Mouse (Mus musculus): ENCODE measurements around the gene Bcl2l2. TPM values are rescaled to one million over a fixed set of nuclear protein-coding genes. Genes with fewer than 3 reads are reported as not detected.

The Bcl2l2 gene
- polyA plus RNA-seq, 1 experiment = 16.5 TPM

- TF ChIP-seq USF1 (IDR thresholded peaks at IDR 0.05; ENCODE audit: low read depth) = no peak
- TF ChIP-seq MYOG (IDR thresholded peaks at IDR 0.05; ENCODE audit: control insufficient read depth, extremely low read depth, insufficient read length) = no peak
- no peak for TF ChIP-seq MYOD1 (IDR thresholded peaks at IDR 0.05; ENCODE audit: control insufficient read depth, insufficient read length, low read depth)
- no peak for TF ChIP-seq CTCF (IDR thresholded peaks at IDR 0.05; ENCODE audit: control insufficient read depth, insufficient read depth, insufficient read length)
- no peak for TF ChIP-seq MAX (IDR thresholded peaks at IDR 0.05)
- Histone ChIP-seq H3K79me2 (ENCODE audit: control insufficient read depth, insufficient read depth) (no peaks in the 10 kb centered on the region), H3ac (ENCODE audit: control insufficient read depth, insufficient read length, low read depth) (no peak within 1 kb of the TSS), H3K4me3 (ENCODE audit: insufficient read depth, poor library complexity, severe bottlenecking) (no peak within 1 kb of the TSS), H3K36me3 (ENCODE audit: control insufficient read depth, insufficient read depth) (no peaks in the 10 kb centered on the region), H3K27me3 (ENCODE audit: control insufficient read depth, insufficient read depth, insufficient read length) (peaks cover 42% of the 10 kb centered on the region), H3K79me3 (ENCODE audit: low read depth) (no peaks in the 10 kb centered on the region)
Observed at GRCm38 (mm10) chr14:54912886-54913285, 29.7 kb downstream of the Bcl2l2 start, which contains the start of gene Slc22a17. TSS of gene Slc22a17 (minus strand) at chr14:54913132.

DNA sequence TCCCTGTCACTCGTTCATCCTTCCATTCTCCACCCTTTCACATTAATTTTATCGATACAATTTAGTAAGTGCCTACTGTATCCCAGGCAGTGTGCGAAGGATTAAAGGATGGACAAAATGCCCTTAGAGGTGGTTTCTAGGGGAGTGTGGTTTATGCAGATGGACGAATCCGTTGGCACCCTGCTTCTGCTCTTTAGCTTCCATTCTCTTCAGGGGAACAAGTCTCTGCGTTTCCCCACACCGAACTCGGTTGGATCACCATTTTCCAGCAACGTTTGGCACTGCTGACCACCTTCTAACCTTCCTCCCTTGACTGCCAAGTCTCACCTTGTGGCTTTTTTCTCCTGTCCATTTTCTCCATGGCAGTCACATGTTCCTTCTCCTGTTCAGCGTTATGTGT, 30.2 kb downstream of the Bcl2l2 start:
- Histone ChIP-seq H3K79me3 (ENCODE audit: low read depth) (no peaks in the 10 kb centered on the region), H3K4me3 (ENCODE audit: insufficient read depth, poor library complexity, severe bottlenecking) (no peak overlapping the region), H3K36me3 (ENCODE audit: control insufficient read depth, insufficient read depth) (no peaks in the 10 kb centered on the region), H3K27me3 (ENCODE audit: control insufficient read depth, insufficient read depth, insufficient read length) (peaks cover 42% of the 10 kb centered on the region), H3ac (ENCODE audit: control insufficient read depth, insufficient read length, low read depth) (no peak overlapping the region), H3K79me2 (ENCODE audit: control insufficient read depth, insufficient read depth) (no peaks in the 10 kb centered on the region)
- TF ChIP-seq MYOG (IDR thresholded peaks at IDR 0.05; ENCODE audit: control insufficient read depth, extremely low read depth, insufficient read length) (no peak), MYOD1 (IDR thresholded peaks at IDR 0.05; ENCODE audit: control insufficient read depth, insufficient read length, low read depth) (no peak), CTCF (IDR thresholded peaks at IDR 0.05; ENCODE audit: control insufficient read depth, insufficient read depth, insufficient read length) (no peak), USF1 (IDR thresholded peaks at IDR 0.05; ENCODE audit: low read depth) (no peak), MAX (IDR thresholded peaks at IDR 0.05) (no peak)

DNA sequence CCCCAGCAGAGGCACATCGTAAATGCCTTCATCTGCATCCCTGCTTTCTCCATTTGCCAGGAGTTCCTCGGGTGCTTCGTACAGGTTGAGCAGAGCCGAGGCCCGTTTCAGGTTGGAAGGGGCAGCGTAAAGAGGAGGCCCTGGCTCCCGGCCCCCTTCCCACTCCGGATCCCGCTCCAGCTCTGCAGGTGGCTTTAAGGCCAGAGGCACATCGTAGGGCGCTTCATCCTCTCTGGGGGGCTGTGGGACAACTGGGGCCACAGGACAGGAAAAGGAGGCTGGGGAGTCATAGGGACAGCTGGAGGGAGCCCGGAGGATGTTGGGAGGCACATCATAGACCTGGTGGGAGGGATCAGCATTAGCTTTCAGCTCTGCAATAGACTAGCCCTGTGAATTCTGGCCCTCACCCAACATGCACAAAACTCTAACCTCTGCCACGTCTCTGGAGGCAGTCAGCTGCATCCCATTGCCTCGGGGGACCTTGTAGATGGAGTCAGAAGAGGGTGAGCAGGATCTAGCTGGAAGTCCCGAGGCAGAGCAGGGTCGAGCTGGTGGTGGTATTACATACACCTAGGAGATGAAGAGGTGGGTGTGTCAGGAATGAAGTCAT, 37.0 kb downstream of the Bcl2l2 start:
- Histone ChIP-seq H3ac (ENCODE audit: control insufficient read depth, insufficient read length, low read depth) (no peak overlapping the region), H3K79me2 (ENCODE audit: control insufficient read depth, insufficient read depth) (no peaks in the 10 kb centered on the region), H3K27me3 (ENCODE audit: control insufficient read depth, insufficient read depth, insufficient read length) (peaks cover 26% of the 10 kb centered on the region), H3K79me3 (ENCODE audit: low read depth) (no peaks in the 10 kb centered on the region), H3K4me3 (ENCODE audit: insufficient read depth, poor library complexity, severe bottlenecking) (no peak overlapping the region), H3K36me3 (ENCODE audit: control insufficient read depth, insufficient read depth) (no peaks in the 10 kb centered on the region)
- no peak for TF ChIP-seq FOSL1 (IDR thresholded peaks at IDR 0.05; ENCODE audit: insufficient read depth, low read length, poor library complexity, severe bottlenecking)
- no peak for TF ChIP-seq USF1 (IDR thresholded peaks at IDR 0.05; ENCODE audit: low read depth)
- TF ChIP-seq CEBPB (IDR thresholded peaks at IDR 0.05; ENCODE audit: low read depth) = no peak
- TF ChIP-seq CTCF (IDR thresholded peaks at IDR 0.05; ENCODE audit: control insufficient read depth, insufficient read depth, insufficient read length) = no peak
- TF ChIP-seq MYOG (IDR thresholded peaks at IDR 0.05; ENCODE audit: control insufficient read depth, extremely low read depth, insufficient read length) = no peak
- TF ChIP-seq MAX (IDR thresholded peaks at IDR 0.05) = no peak

GRCm38 (mm10) chr14:54924641-54925348, 41.6 kb downstream of the Bcl2l2 start:
- Histone ChIP-seq H3K79me3 (ENCODE audit: low read depth) (no peaks in the 10 kb centered on the region), H3K27me3 (ENCODE audit: control insufficient read depth, insufficient read depth, insufficient read length) (peaks cover 40% of the 10 kb centered on the region), H3ac (ENCODE audit: control insufficient read depth, insufficient read length, low read depth) (no peak overlapping the region), H3K36me3 (ENCODE audit: control insufficient read depth, insufficient read depth) (no peaks in the 10 kb centered on the region), H3K79me2 (ENCODE audit: control insufficient read depth, insufficient read depth) (no peaks in the 10 kb centered on the region), H3K4me3 (ENCODE audit: insufficient read depth, poor library complexity, severe bottlenecking) (no peak overlapping the region)
- TF ChIP-seq MYOD1 (IDR thresholded peaks at IDR 0.05; ENCODE audit: control insufficient read depth, insufficient read length, low read depth) (no peak), MAX (IDR thresholded peaks at IDR 0.05) (no peak), CTCF (IDR thresholded peaks at IDR 0.05; ENCODE audit: control insufficient read depth, insufficient read depth, insufficient read length) (no peak), FOSL1 (IDR thresholded peaks at IDR 0.05; ENCODE audit: insufficient read depth, low read length, poor library complexity, severe bottlenecking) (no peak), MYOG (IDR thresholded peaks at IDR 0.05; ENCODE audit: control insufficient read depth, extremely low read depth, insufficient read length) (no peak), USF1 (IDR thresholded peaks at IDR 0.05; ENCODE audit: low read depth) (no peak), CEBPB (IDR thresholded peaks at IDR 0.05; ENCODE audit: low read depth) (no peak)

DNA sequence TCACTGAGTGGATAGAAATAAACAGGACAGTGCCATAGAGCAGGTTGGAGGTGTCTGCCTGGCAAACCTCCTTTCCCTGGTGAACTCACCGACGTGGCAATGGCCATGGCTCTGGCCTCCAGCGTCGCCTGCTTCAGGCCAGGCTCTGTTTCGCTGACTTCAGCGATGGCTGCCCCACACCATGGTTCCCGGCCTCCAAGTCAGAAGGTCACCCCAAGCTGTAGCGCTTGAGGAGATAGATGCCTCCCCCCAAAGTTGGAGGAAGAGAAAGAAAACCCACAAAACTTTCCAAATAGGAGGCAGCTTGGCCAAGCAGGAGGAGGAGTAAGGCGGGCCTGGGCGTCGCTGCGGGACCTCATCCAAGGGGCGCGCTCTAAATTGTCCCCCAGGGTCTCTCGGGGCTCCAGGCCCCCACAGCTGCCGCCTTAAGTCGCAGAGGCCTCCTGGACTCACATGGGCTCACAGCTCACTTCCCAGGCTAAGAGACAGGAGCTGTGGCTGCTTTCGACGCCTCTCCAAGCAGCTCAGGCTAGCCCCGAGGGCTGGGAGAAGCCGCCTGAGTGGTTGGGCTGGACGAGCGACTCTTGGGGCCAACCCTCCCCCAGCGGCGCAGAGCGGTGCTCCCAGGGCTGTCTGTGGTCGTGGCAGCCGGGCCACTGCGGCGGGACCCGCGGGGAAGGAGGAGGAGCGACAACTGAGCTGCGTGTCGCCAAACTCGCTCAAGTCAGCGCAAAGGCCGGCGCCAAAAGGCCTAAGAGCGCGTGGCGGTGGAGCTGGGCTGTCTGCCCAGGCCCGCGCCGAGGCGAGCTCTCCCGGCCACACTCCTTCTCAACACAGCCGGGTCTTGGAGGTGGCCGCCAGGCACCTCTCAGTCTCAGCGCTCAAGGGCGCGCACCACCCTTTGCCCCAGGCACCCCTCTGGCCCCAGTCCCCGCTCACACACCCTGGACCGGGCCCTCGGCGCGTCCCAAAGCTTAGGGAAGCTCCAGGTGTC, 42.5 kb downstream of the Bcl2l2 start, which contains the start of gene Efs:
Gene Efs (minus strand): TSS at position 778 of the 994 bp plus-strand sequence.
- no peaks in the 10 kb centered on the region for H3K79me3 ChIP-seq (ENCODE audit: low read depth)
- no peak within 1 kb of the TSS for H3ac ChIP-seq (ENCODE audit: control insufficient read depth, insufficient read length, low read depth)
- H3K79me2 ChIP-seq (ENCODE audit: control insufficient read depth, insufficient read depth) = no peaks in the 10 kb centered on the region
- H3K27me3 ChIP-seq (ENCODE audit: control insufficient read depth, insufficient read depth, insufficient read length) = peaks cover 39% of the 10 kb centered on the region
- H3K36me3 ChIP-seq (ENCODE audit: control insufficient read depth, insufficient read depth) = no peaks in the 10 kb centered on the region
- TF ChIP-seq CTCF (IDR thresholded peaks at IDR 0.05; ENCODE audit: control insufficient read depth, insufficient read depth, insufficient read length) (no peak), USF1 (IDR thresholded peaks at IDR 0.05; ENCODE audit: low read depth) (no peak), MYOD1 (IDR thresholded peaks at IDR 0.05; ENCODE audit: control insufficient read depth, insufficient read length, low read depth) (no peak), MYOG (IDR thresholded peaks at IDR 0.05; ENCODE audit: control insufficient read depth, extremely low read depth, insufficient read length) (no peak), MAX (IDR thresholded peaks at IDR 0.05) (no peak), FOSL1 (IDR thresholded peaks at IDR 0.05; ENCODE audit: insufficient read depth, low read length, poor library complexity, severe bottlenecking) (no peak), CEBPB (IDR thresholded peaks at IDR 0.05; ENCODE audit: low read depth) (no peak)
- no peak within 1 kb of the TSS for H3K4me3 ChIP-seq (ENCODE audit: insufficient read depth, poor library complexity, severe bottlenecking)

All from C2C12 (cell line).